Mouse (Mus musculus): Measurements from ENCODE around the gene Utp18. TPM values are rescaled to one million over a fixed set of nuclear protein-coding genes. Genes with fewer than 3 reads are reported as not detected.

Utp18 gene
- polyA plus RNA-seq, 1 experiment from 2014 or later: 10.4 TPM

DNA sequence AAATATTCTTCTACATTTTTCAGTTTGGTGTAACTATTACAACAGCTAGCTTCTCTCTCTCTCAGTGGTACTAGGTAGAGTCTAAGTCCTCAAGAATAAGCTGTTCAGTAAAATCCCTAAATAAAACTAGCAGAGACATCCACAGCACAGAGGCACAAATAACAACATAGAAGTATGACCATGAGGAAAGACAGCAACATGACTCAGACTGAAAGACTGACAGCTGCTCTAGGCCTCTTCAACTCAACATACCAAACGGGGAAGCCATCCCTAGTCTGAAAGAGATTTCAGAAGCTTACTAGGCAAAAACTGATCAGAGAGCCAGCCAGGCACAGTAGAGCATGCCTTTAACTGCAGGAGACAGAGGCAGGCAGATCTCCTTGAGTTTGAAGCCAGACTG, 22.9 kb downstream of the Utp18 start:
- DNase-seq (ENCODE audit: low spot score) (no peak), ATAC-seq (no peak)
- Histone ChIP-seq H3K9me3 (ENCODE audit: low read length) (no peaks in the 10 kb centered on the region), H3K9ac (replicated peaks; ENCODE audit: low read depth) (no peak overlapping the region), H3K4me1 (ENCODE audit: insufficient read depth, low read depth, low read length) (no peaks in the 10 kb centered on the region), H3K27ac (ENCODE audit: low read length) (no peak overlapping the region), H3K4me3 (ENCODE audit: low read depth, low read length) (no peak overlapping the region), H3K27me3 (replicated peaks; ENCODE audit: insufficient read depth, low read length) (no peaks in the 10 kb centered on the region), H3K4me2 (replicated peaks; ENCODE audit: low read depth, low read length) (no peak overlapping the region), H3K36me3 (ENCODE audit: insufficient read depth, low read length) (peaks cover 9% of the 10 kb centered on the region; the same call in 1 of the 2 replicates)
- 92% methylated on average over 1 of the region's 1 CpGs for WGBS
- TF ChIP-seq CTCF (IDR thresholded peaks at IDR 0.05) (no peak), EP300 (IDR thresholded peaks at IDR 0.05) (no peak)

GRCm38 (mm10) chr11:93862045-93862623, 23.4 kb downstream of the Utp18 start:
- TF ChIP-seq CTCF (IDR thresholded peaks at IDR 0.05): no peak
- TF ChIP-seq EP300 (IDR thresholded peaks at IDR 0.05): no peak
- H3K9ac ChIP-seq (replicated peaks; ENCODE audit: low read depth): no peak overlapping the region
- WGBS: 97% methylated on average over 4 of the region's 4 CpGs
- H3K27ac ChIP-seq (ENCODE audit: low read length): no peak overlapping the region
- H3K9me3 ChIP-seq (ENCODE audit: low read length): no peaks in the 10 kb centered on the region
- H3K36me3 ChIP-seq (ENCODE audit: insufficient read depth, low read length): peaks cover 6% of the 10 kb centered on the region; the same call in 1 of the 2 replicates
- H3K4me2 ChIP-seq (replicated peaks; ENCODE audit: low read depth, low read length): no peak overlapping the region
- H3K4me1 ChIP-seq (ENCODE audit: insufficient read depth, low read depth, low read length): no peaks in the 10 kb centered on the region
- ATAC-seq (no peak), DNase-seq (ENCODE audit: low spot score) (no peak)
- H3K27me3 ChIP-seq (replicated peaks; ENCODE audit: insufficient read depth, low read length): no peaks in the 10 kb centered on the region
- no peak overlapping the region for H3K4me3 ChIP-seq (ENCODE audit: low read depth, low read length)

DNA sequence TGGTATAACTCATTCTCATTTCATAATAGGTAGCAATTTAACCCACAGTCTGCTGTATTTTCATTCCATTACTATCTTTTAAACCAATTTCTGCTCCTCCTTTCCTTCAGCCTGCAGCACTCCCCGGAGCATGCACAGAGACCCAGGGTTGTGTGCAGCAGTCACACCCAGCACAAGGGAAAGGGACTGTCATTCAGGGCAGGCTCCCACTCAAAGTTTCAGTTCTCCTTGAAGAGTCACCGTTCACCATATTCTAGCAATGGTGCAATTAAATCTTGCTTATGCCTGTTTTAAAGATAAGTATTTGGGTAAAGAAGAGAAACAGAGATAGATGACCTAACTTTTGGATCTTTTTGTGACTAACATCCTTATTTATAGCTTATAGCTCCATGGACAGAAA, 24.4 kb downstream of the Utp18 start:
- Histone ChIP-seq H3K9ac (replicated peaks; ENCODE audit: low read depth) (no peak overlapping the region), H3K9me3 (ENCODE audit: low read length) (no peaks in the 10 kb centered on the region), H3K27me3 (replicated peaks; ENCODE audit: insufficient read depth, low read length) (no peaks in the 10 kb centered on the region), H3K4me2 (replicated peaks; ENCODE audit: low read depth, low read length) (no peak overlapping the region), H3K36me3 (ENCODE audit: insufficient read depth, low read length) (peaks cover 3% of the 10 kb centered on the region; the same call in 1 of the 2 replicates), H3K27ac (ENCODE audit: low read length) (no peak overlapping the region), H3K4me3 (ENCODE audit: low read depth, low read length) (no peak overlapping the region), H3K4me1 (ENCODE audit: insufficient read depth, low read depth, low read length) (no peaks in the 10 kb centered on the region)
- ATAC-seq (no peak), DNase-seq (ENCODE audit: low spot score) (no peak)
- WGBS: 81% methylated on average over 2 of the region's 2 CpGs
- TF ChIP-seq EP300 (IDR thresholded peaks at IDR 0.05): no peak
- no peak for TF ChIP-seq CTCF (IDR thresholded peaks at IDR 0.05)

DNA sequence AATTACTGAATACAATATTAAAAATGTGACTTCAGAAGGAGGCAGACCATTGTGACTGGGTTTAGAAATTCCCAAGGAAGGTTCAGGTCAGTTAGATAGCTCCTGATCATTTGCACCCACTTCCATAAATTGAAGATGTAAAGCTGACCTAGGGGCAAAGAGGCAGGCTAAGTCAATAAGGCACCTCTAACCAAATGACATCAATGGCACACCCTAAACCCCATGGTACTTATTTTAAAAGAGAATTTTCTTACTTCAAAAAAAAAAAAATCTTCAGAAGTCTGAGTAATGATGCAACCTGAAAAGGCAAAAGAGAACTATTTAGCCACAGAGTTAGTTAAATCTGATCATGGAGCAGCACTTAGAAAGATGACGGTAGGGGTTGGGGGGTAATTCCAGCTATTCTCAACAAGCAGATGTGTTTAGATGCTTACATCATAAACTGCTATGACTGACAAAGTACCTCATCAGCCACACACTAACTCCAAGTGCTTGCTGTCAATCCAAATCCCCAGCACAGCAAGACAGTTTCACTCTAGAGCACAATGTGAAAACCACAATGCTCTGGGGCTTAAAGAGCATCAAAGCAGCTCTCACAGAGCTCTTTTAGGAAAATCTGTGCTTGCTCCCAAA, 24.9 kb downstream of the Utp18 start:
- Histone ChIP-seq H3K27me3 (replicated peaks; ENCODE audit: insufficient read depth, low read length) (no peaks in the 10 kb centered on the region), H3K9ac (replicated peaks; ENCODE audit: low read depth) (no peak overlapping the region), H3K9me3 (ENCODE audit: low read length) (no peaks in the 10 kb centered on the region), H3K4me3 (ENCODE audit: low read depth, low read length) (no peak overlapping the region), H3K27ac (ENCODE audit: low read length) (no peak overlapping the region), H3K36me3 (ENCODE audit: insufficient read depth, low read length) (no peaks in the 10 kb centered on the region; the same call in 1 of the 2 replicates), H3K4me2 (replicated peaks; ENCODE audit: low read depth, low read length) (no peak overlapping the region), H3K4me1 (ENCODE audit: insufficient read depth, low read depth, low read length) (no peaks in the 10 kb centered on the region)
- no peak for ATAC-seq
- no peak for DNase-seq (ENCODE audit: low spot score)
- no peak for TF ChIP-seq CTCF (IDR thresholded peaks at IDR 0.05)
- TF ChIP-seq EP300 (IDR thresholded peaks at IDR 0.05): no peak
- WGBS: 88% methylated on average over 1 of the region's 1 CpGs

DNA sequence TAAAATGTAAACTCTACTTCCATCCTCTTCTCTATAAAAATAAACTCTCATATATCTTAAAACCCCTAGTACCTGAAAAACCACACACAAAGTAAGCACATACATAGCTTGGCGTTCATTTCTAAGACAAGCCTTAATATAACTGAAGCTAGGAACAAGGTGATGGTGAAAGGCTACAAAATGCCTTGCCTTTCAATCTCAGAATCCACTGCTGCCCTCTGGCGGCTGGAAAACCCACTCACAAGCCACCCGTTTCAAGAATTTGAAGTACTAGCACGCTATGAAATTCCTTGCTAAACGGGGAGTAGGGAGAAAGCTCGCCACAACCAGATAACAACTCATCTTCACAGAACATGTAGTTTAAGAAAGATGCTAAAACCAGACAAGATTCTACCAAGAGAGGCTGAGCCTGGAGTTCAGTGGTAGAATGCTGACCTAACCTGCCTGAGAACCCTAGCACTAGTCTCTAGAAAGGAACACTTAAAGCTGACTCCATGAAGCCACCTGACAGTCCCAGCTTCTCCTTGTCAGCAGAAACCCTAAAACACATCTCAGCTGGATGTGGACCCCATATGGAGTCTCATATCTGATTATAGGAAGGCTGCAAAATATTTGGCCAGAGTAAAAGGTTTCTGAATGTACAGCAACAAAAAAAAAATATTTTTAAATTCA, 29.1 kb downstream of the Utp18 start:
- Histone ChIP-seq H3K4me3 (ENCODE audit: low read depth, low read length) (no peak overlapping the region), H3K36me3 (ENCODE audit: insufficient read depth, low read length) (no peaks in the 10 kb centered on the region; the same call in 1 of the 2 replicates), H3K27me3 (replicated peaks; ENCODE audit: insufficient read depth, low read length) (no peaks in the 10 kb centered on the region), H3K4me1 (ENCODE audit: insufficient read depth, low read depth, low read length) (no peaks in the 10 kb centered on the region), H3K9me3 (ENCODE audit: low read length) (no peaks in the 10 kb centered on the region), H3K4me2 (replicated peaks; ENCODE audit: low read depth, low read length) (no peak overlapping the region), H3K9ac (replicated peaks; ENCODE audit: low read depth) (no peak overlapping the region), H3K27ac (ENCODE audit: low read length) (no peak overlapping the region)
- TF ChIP-seq EP300 (IDR thresholded peaks at IDR 0.05): no peak
- peak; percentile 84 for TF ChIP-seq CTCF (IDR thresholded peaks at IDR 0.05)
- 4% methylated on average over 6 of the region's 6 CpGs for WGBS
- ATAC-seq (no peak), DNase-seq (ENCODE audit: low spot score) (peak; percentile 83)

GRCm38 (mm10) chr11:93852546-93852945, 33.0 kb downstream of the Utp18 start:
- no peak for DNase-seq (ENCODE audit: low spot score)
- H3K36me3 ChIP-seq (ENCODE audit: insufficient read depth, low read length): no peaks in the 10 kb centered on the region
- no peak for ATAC-seq
- no peak overlapping the region for H3K27ac ChIP-seq (ENCODE audit: low read length)
- WGBS: 66% methylated on average over 3 of the region's 3 CpGs
- no peaks in the 10 kb centered on the region for H3K9me3 ChIP-seq (ENCODE audit: low read length)
- H3K4me3 ChIP-seq (ENCODE audit: low read depth, low read length): no peak overlapping the region
- H3K4me2 ChIP-seq (replicated peaks; ENCODE audit: low read depth, low read length): no peak overlapping the region
- no peaks in the 10 kb centered on the region for H3K27me3 ChIP-seq (replicated peaks; ENCODE audit: insufficient read depth, low read length)
- no peaks in the 10 kb centered on the region for H3K4me1 ChIP-seq (ENCODE audit: insufficient read depth, low read depth, low read length)
- no peak for TF ChIP-seq CTCF (IDR thresholded peaks at IDR 0.05)
- TF ChIP-seq EP300 (IDR thresholded peaks at IDR 0.05): no peak
- no peak overlapping the region for H3K9ac ChIP-seq (replicated peaks; ENCODE audit: low read depth)

Measured in lung, postnatal 0 days (tissue).